Mouse (Mus musculus): ENCODE data around the gene Abtb1. TPM values are rescaled to one million over a fixed set of nuclear protein-coding genes. Genes with fewer than 3 reads are reported as not detected.

Abtb1 gene
- polyA plus RNA-seq, 1 experiment: 41.3 TPM

Other genes with a start within 250 kb of the Abtb1 start
- 0.15 and 0.16 TPM in 2 replicates for gene Kbtbd12, start 204.0 kb downstream of the Abtb1 start, polyA plus RNA-seq (2012; rRNA removed)
- 30.5 and 37.9 TPM in 2 replicates for gene Mgll, start 117.6 kb downstream of the Abtb1 start, polyA plus RNA-seq (2012; rRNA removed)
- 7.1 and 7.6 TPM in 2 replicates for gene Podxl2, start 33.1 kb upstream of the Abtb1 start, polyA plus RNA-seq (2012; rRNA removed)
- 27.9 and 33.8 TPM in 2 replicates for gene Mcm2, start 56.8 kb upstream of the Abtb1 start, polyA plus RNA-seq (2012; rRNA removed)
- 112 and 127 TPM in 2 replicates for gene Tpra1, start 60.3 kb upstream of the Abtb1 start, polyA plus RNA-seq (2012; rRNA removed)

Measured in large intestine, adult 2 months (tissue).